Mouse (Mus musculus) regulatory T cell (primary cell): ENCODE results near the gene Cfdp1.

Source experiments
- in situ Hi-C: fragments of 300-600 bp; cut with MboI, MseI; formaldehyde crosslinking; loops from one replicate; pipeline ENCODE4 v1.15.1; 2025; ENCODE audit warnings: high pct_unique_total_duplicates

Cfdp1 gene

GRCm38 (mm10) chr8:111770958-111771624, 83.0 kb downstream of the Cfdp1 start:
- in situ Hi-C loops = no loop called here

DNA sequence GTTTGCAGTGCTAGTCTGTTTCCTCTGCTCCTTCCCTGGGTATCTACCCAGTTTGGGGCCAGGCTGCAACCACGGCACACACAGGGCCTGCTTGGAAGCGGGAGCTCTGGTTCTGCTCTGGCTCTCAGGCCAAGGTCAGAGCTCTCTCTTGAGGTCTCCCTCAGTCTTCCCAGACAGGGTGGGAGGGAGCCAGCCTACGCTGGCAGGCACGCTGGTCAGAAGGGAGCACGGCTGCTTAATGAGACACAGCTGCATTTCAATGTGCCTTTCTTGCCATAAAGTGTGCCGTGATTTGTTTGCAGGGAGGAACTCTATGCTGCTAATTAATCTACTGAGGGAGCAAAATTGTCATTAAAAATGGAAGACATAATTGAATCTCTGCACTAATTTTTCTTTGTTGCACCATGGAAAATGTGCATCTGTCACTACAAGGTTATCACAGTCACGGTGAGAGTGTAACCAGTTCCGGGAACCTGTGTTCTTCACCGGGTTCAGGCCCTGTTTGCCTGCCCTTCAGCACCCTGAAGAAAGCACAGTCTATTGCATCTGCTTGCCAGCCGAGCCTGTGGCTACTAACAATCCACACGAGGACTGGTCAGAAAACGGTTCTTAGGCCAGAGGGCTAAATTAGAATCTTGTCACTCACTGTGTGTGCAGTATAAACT, 84.2 kb downstream of the Cfdp1 start:
- in situ Hi-C loops = no loop called here

DNA sequence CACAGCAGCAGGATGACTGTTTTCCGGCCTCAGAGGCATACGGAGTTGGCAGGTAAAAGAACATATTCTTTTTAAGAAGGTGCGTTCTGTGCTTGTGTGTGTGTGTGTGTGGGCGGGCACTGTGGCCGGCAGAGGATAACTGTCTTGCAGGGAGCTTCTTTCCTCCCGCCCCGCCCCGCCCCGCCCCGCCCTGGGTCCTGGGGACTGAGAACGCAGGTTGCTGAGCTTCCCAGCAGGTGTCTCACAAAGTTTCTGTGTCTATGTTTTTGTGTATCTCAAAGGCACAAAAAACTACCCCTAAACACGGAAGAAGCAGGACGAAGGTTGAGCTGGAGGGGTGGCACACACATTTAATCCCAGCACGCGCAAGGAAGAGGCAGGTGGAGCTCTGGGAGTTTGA, 84.8 kb downstream of the Cfdp1 start:
- in situ Hi-C loops = no loop called here

GRCm38 (mm10) chr8:111768651-111769050, 85.4 kb downstream of the Cfdp1 start:
- in situ Hi-C loops = no loop called here

DNA sequence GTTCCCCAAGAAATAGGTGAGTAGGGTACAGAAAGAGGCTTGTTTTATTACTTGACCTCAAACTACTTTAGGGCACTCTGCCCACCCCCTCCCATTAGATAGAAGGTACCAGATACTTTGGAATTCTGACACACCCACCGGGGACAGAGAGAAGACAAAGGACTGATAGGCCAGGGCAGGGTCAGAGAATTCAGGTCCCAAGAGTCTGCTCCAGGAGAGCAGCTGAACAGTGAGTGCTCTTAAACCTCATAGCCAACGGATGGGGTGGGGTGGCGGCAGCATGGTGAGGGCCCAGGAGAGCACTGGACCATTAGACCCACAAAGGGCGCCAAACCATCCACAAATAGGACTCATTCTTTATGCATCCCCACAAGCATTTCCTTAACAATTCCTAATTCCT, 88.5 kb downstream of the Cfdp1 start:
- in situ Hi-C loops = no loop called here

GRCm38 (mm10) chr8:111765096-111765495, 89.0 kb downstream of the Cfdp1 start:
- in situ Hi-C loops = no loop called here

GRCm38 (mm10) chr8:111760708-111761107, 93.4 kb downstream of the Cfdp1 start:
- in situ Hi-C loops = loop anchor here (5.0 kb wide), 1 partner anchor 78 kb away; no protein-coding TSS in a partner anchor

GRCm38 (mm10) chr8:111758817-111759216, 95.3 kb downstream of the Cfdp1 start:
- in situ Hi-C loops = no loop called here

DNA sequence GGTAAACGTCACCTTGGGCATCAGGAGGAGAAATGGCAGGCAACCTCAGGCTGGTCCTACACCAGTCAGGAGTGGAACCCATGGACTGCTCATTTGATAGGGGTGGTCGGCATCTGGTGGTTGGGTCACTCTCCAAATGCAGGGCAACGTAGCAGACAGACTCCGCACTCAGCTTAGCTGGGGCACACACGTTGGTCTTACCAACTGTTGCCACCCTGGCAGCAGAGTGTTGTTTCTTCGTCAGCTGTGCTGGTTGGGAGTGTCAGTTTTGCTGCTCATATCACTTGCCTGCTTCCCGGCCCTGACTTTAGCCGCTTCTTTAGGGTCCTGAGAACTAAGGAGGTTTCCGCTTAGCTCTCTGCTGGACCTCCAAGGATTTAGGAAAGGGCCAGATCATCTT, 96.5 kb downstream of the Cfdp1 start:
- in situ Hi-C loops = no loop called here

- in situ Hi-C loops = no loop called here
Observed at GRCm38 (mm10) chr8:111754736-111755135, 99.4 kb downstream of the Cfdp1 start.

- in situ Hi-C loops = no loop called here
Observed at GRCm38 (mm10) chr8:111754088-111754487, 100.0 kb downstream of the Cfdp1 start.

DNA sequence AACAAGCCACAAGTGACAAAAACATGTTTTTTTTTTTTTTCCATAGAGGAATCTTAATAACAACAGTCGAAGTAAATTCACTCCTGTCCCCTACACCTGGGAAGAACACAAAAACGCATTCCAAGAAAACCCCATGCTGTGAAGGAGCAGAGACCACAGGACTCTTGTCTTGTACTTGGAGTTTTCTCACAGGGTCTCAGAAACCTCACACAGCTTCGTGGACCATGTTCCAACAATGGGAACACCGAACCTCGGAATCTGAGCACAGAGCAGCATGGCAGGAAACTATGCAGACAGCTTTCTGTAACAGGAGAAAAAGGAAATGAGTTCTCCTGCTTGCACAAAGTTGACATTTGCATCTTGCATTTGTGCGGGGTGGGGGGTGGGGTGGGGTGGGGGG, 105.3 kb downstream of the Cfdp1 start:
- in situ Hi-C loops = no loop called here

- in situ Hi-C loops = no loop called here
Observed at GRCm38 (mm10) chr8:111747866-111748649, 106.0 kb downstream of the Cfdp1 start.

DNA sequence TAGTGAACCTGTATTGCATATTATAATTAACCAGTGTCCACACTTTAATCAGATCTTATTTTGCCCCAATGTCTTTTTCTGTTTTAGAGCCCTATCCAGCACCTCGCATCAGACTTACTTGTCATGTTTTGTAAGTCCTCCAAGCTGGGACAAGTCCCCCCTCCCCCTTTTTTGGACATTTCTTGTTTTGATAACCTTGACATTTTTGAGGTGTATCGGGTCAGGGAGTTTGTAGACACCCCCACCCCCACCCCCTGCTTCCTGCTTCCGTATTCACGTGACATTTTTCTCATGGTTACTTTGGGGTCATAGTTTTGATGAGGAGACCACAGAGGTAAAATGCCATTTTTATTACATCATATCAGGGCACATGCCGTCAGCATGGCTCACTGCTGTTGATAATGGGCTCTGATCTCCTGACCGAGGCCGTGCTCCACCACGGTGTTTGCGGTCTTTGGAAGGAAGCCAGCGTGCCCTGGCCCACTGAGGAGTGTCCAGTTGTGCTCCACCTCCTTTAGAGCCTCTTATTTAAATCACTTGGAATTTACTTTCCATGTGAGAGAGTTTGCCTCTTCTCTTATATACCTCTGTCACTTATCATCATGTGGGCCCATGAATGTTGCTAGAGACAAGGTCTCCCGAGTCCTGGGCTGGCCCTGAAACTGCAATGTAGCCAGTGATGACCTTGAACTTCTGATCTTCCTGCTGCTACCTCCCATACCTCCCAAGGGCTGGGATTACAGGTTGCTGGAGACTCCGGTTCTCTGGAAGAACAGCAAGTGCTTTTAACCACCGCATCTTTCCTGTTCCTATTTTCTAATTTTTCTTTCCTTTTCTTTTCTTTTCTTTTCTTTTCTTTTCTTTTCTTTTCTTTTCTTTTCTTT, 107.3 kb downstream of the Cfdp1 start:
- in situ Hi-C loops = no loop called here

DNA sequence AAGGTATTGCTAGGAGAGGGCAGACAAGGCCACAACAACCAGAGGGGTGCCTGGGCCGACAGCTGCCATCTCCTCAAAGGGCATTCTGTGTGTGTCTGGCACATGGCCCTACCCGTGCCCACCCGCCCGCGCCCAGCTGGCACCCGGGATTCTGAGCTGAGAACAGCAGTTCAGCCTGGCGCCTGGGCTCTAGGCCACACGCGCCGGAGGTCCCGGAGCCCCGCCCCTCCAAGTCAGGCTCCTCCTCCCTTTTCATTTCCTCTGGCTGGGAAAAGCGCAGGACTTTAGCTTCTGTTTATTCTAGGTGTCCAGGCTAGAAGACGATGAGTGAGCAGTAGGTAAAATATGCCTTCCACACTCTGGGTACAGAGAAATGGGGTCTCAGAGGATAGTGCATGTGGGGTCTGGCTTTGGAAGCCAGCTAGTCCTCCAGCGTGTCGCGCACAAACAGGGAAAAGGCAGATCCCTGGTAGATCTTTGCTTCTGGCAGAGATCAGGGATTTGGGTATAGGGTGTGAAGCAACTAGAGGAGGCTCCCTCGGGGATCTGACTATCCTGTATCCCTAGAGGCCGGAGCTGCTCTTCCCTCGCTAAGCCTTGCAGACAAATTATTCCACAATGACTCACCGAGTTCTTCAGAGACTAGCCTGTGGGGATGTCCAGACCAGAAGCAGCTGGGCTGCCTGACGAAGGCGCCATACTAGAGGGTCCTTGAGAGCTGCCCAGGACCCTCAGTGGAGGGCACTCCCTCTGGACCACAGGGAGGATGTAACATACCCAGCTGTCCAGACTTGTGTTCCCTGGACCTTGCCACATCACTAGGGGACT, 108.3 kb downstream of the Cfdp1 start:
- in situ Hi-C loops = no loop called here

- in situ Hi-C loops = no loop called here
Observed at GRCm38 (mm10) chr8:111745086-111745485, 109.0 kb downstream of the Cfdp1 start.

- in situ Hi-C loops = no loop called here
Observed at GRCm38 (mm10) chr8:111743792-111744696, 110.0 kb downstream of the Cfdp1 start, which contains the start of gene Bcar1. Gene Bcar1 (minus strand): TSS chr8:111743809.

- in situ Hi-C loops = no loop called here
Observed at GRCm38 (mm10) chr8:111743101-111743791, 110.8 kb downstream of the Cfdp1 start.
